Mouse (Mus musculus) liver, adult 2 months (tissue): Measurements from ENCODE around the gene Eef2k. TPM values are rescaled to one million over a fixed set of nuclear protein-coding genes. Genes with fewer than 3 reads are reported as not detected.

Experiments
- DNase-seq: peaks from one replicate; pipeline ENCODE4 v3.0.0-alpha.2; 2011; ENCODE audit warnings: low read depth, low spot score; ENCODE audit errors: extremely low read depth
- H3K27ac ChIP-seq: fragments of 200-500 bp; replicated peaks from 2 replicates; pipeline ENCODE4 v1.5.1; 2012; ENCODE audit warnings: low read depth, mild to moderate bottlenecking, control low read depth, inconsistent platforms, low read length; ENCODE audit not compliant: insufficient read depth
- H3K27me3 ChIP-seq: fragments of 200-500 bp; 2 replicates; pipeline ENCODE4 v1.6.1; 2012; ENCODE audit warnings: mild to moderate bottlenecking, moderate library complexity, low read length, inconsistent platforms; ENCODE audit not compliant: control insufficient read depth, insufficient read depth
- H3K36me3 ChIP-seq: fragments of 200-500 bp; 2 replicates; pipeline ENCODE4 v1.6.1; 2012; ENCODE audit warnings: low read length, inconsistent platforms; ENCODE audit not compliant: control insufficient read depth, insufficient read depth
- H3K4me1 ChIP-seq: fragments of 200-500 bp; 2 replicates; pipeline ENCODE4 v1.6.1; 2011; ENCODE audit warnings: low read length; ENCODE audit not compliant: control insufficient read depth, insufficient read depth
- H3K4me3 ChIP-seq: fragments of 200-500 bp; 2 replicates; pipeline ENCODE4 v1.5.1; 2011; ENCODE audit warnings: low read depth, mild to moderate bottlenecking, control low read depth, low read length, moderate library complexity; ENCODE audit not compliant: insufficient read depth
- H3K79me2 ChIP-seq: fragments of 200-500 bp; 2 replicates; pipeline ENCODE4 v1.6.1; 2012; ENCODE audit warnings: inconsistent platforms, mild to moderate bottlenecking, low read length, moderate library complexity; ENCODE audit not compliant: control insufficient read depth, insufficient read depth
- H3K9ac ChIP-seq: fragments of 200-500 bp; 2 replicates; pipeline ENCODE4 v1.6.1; 2012; ENCODE audit warnings: low read depth, mild to moderate bottlenecking, control low read depth, inconsistent platforms, low read length
- CTCF ChIP-seq: fragments of 200-500 bp; IDR thresholded peaks from 2 replicates; pipeline ENCODE4 v1.5.1; 2011; ENCODE audit warnings: low read depth, low read length, control low read depth
- POLR2A ChIP-seq: fragments of 200-500 bp; IDR thresholded peaks from 2 replicates; pipeline ENCODE4 v1.6.1; 2011; ENCODE audit warnings: low read length, control low read depth; ENCODE audit not compliant: insufficient read depth; ENCODE audit errors: extremely low read depth
- WGBS: fragments of 180-500 bp; shearing (Covaris S2); methylation state at CpG from one replicate; pipeline ENCODE4 v1.1.7; 2018; 5-methylcytosine and 5-hydroxymethylcytosine counted together
- polyA plus RNA-seq: library from polyadenylated mRNA; depleted of rRNA; stranded (reverse); fragments of >200 nt; gene quantifications from 2 replicates; pipeline ENCODE4 v1.2.3, GENCODE M21; 2012
- total RNA-seq: library from RNA; depleted of rRNA; stranded (reverse); fragments of >200 nt; gene quantifications from 2 replicates; pipeline ENCODE4 v1.2.3, GENCODE M21; 2014

Eef2k gene
- total and polyA plus RNA-seq, 2 experiments = 6.5 to 7.4 TPM

GRCm38 (mm10) chr7:120913332-120913731 lies 70.7 kb downstream of the Eef2k start:
- no peak overlapping the region for H3K4me3 ChIP-seq
- DNase-seq = peak; percentile 21
- no peaks in the 10 kb centered on the region for H3K79me2 ChIP-seq
- H3K27me3 ChIP-seq = no peaks in the 10 kb centered on the region
- H3K36me3 ChIP-seq = no peaks in the 10 kb centered on the region
- H3K9ac ChIP-seq = no peak overlapping the region
- TF ChIP-seq CTCF (no peak), POLR2A (no peak)
- WGBS = 36% methylated on average over 1 of the region's 1 CpGs
- H3K27ac ChIP-seq = no peak overlapping the region
- no peaks in the 10 kb centered on the region for H3K4me1 ChIP-seq

GRCm38 (mm10) chr7:120916262-120916875 lies 73.7 kb downstream of the Eef2k start:
- H3K27me3 ChIP-seq = no peaks in the 10 kb centered on the region
- 48% methylated on average over 11 of the region's 11 CpGs for WGBS
- H3K9ac ChIP-seq = no peak overlapping the region
- H3K27ac ChIP-seq = no peak overlapping the region
- H3K36me3 ChIP-seq = no peaks in the 10 kb centered on the region
- TF ChIP-seq CTCF = no peak
- TF ChIP-seq POLR2A = no peak
- DNase-seq = no peak
- no peaks in the 10 kb centered on the region; the same call in 1 of the 2 replicates for H3K4me1 ChIP-seq
- H3K4me3 ChIP-seq = no peak overlapping the region
- peaks cover 9% of the 10 kb centered on the region; the same call in 1 of the 2 replicates for H3K79me2 ChIP-seq

DNA sequence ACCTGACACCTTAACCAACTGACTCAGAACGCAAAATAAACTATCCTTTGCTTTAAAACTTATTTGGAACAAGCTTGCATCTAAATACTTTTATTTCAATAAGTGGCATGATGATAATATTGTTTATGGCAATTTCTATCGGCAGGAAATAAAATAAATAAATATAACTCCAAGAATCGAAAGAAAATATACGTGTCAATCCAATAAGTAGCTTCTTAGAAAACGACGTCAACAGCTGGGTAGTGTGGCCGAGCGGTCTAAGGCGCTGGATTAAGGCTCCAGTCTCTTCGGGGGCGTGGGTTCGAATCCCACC lies 74.6 kb downstream of the Eef2k start:
- DNase-seq = no peak
- H3K27ac ChIP-seq = no peak overlapping the region
- peaks cover 9% of the 10 kb centered on the region; the same call in 1 of the 2 replicates for H3K79me2 ChIP-seq
- peak overlapping the region; percentile 43; the same call in 1 of the 2 replicates for H3K4me3 ChIP-seq
- no peaks in the 10 kb centered on the region; the same call in 1 of the 2 replicates for H3K4me1 ChIP-seq
- no peaks in the 10 kb centered on the region for H3K36me3 ChIP-seq
- H3K27me3 ChIP-seq = no peaks in the 10 kb centered on the region
- TF ChIP-seq CTCF (no peak), POLR2A (no peak)
- no peak overlapping the region for H3K9ac ChIP-seq
- 3% methylated on average over 12 of the region's 12 CpGs for WGBS

GRCm38 (mm10) chr7:120917592-120918461 lies 75.2 kb downstream of the Eef2k start, which contains the start of gene Polr3e:
Gene Polr3e, plus strand, starts transcription at chr7:120917744.
- H3K27me3 ChIP-seq = no peaks in the 10 kb centered on the region
- TF ChIP-seq CTCF = peak; percentile 87
- 0 out of 2 replicates have a peak, but pooled peaks have one; percentile 34 for TF ChIP-seq POLR2A
- H3K4me1 ChIP-seq = no peaks in the 10 kb centered on the region; the same call in 1 of the 2 replicates
- WGBS = under 1% methylated on average over 102 of the region's 102 CpGs
- H3K79me2 ChIP-seq = peaks cover 9% of the 10 kb centered on the region; the same call in 1 of the 2 replicates
- H3K4me3 ChIP-seq = peak within 1 kb of the TSS; percentile 72
- DNase-seq = peak; percentile 81
- H3K9ac ChIP-seq = peak within 1 kb of the TSS; percentile 91
- no peaks in the 10 kb centered on the region for H3K36me3 ChIP-seq
- peak within 1 kb of the TSS; percentile 70 for H3K27ac ChIP-seq

DNA sequence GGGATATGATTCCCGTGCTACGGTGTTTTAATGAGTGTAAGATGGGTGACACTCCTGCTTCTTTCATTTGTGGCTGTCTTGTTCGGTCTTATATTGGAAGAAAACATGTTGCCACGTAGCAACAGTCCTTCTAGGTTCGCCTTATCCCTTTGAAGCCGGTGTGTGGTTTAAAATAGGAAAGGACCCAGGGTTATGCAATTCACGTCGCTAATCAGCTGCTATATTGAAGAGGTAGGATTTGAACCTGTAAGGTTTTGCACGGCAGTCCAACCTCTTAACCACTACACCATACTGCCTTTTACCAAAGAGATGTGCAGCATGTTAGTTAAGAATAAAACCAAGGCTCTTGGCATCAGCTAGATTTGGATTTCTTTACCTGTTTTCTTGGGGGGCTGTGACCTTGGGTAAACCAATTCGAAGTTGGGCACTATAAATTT lies 75.9 kb downstream of the Eef2k start:
- H3K27ac ChIP-seq = peak overlapping the region; percentile 70
- peak; percentile 90 for DNase-seq
- TF ChIP-seq POLR2A (no peak), CTCF (no peak)
- no peaks in the 10 kb centered on the region for H3K27me3 ChIP-seq
- peak overlapping the region; percentile 91 for H3K9ac ChIP-seq
- no peaks in the 10 kb centered on the region; the same call in 1 of the 2 replicates for H3K4me1 ChIP-seq
- 4% methylated on average over 10 of the region's 10 CpGs for WGBS
- 0 out of 2 replicates have a peak, but pooled peaks cover under 1% of the 10 kb centered on the region for H3K36me3 ChIP-seq
- peak overlapping the region; percentile 72; the same call in 1 of the 2 replicates for H3K4me3 ChIP-seq
- H3K79me2 ChIP-seq = peaks cover 9% of the 10 kb centered on the region; the same call in 1 of the 2 replicates
